Mouse (Mus musculus): Measurements from ENCODE around the gene Sncb. TPM values are rescaled to one million over a fixed set of nuclear protein-coding genes. Genes with fewer than 3 reads are reported as not detected.

The Sncb gene
- total and polyA plus RNA-seq, 2 experiments from 2014 or later: not detected

- WGBS: 23% methylated on average over 10 of the region's 10 CpGs
- Histone ChIP-seq H3K9me3 (replicated peaks; ENCODE audit: control insufficient read depth, low read length) (no peaks in the 10 kb centered on the region), H3K27ac (ENCODE audit: low read depth) (no peak overlapping the region), H3K27me3 (ENCODE audit: control insufficient read depth, insufficient read depth, low read length) (peaks cover 56% of the 10 kb centered on the region), H3K9ac (replicated peaks; ENCODE audit: low read depth, low read length) (no peak overlapping the region), H3K4me3 (ENCODE audit: low read depth, low read length) (no peak overlapping the region), H3K4me2 (ENCODE audit: low read depth, low read length) (no peak overlapping the region), H3K36me3 (replicated peaks; ENCODE audit: control insufficient read depth, insufficient read depth, low read length) (no peaks in the 10 kb centered on the region), H3K4me1 (ENCODE audit: control insufficient read depth, insufficient read depth) (peaks cover 4% of the 10 kb centered on the region; the same call in 1 of the 2 replicates)
- no peak for TF ChIP-seq EP300 (IDR thresholded peaks at IDR 0.05; ENCODE audit: low read depth)
- no peak for TF ChIP-seq CTCF (IDR thresholded peaks at IDR 0.05; ENCODE audit: low read depth)
- ATAC-seq (ENCODE audit: insufficient read depth, low read depth): no peak
- no peak for DNase-seq (ENCODE audit: low spot score)
Observed at GRCm38 (mm10) chr13:54746896-54747295, 19.5 kb downstream of the Sncb start.

- Histone ChIP-seq H3K4me1 (ENCODE audit: control insufficient read depth, insufficient read depth) (peaks cover 4% of the 10 kb centered on the region; the same call in 1 of the 2 replicates), H3K27me3 (ENCODE audit: control insufficient read depth, insufficient read depth, low read length) (peaks cover 59% of the 10 kb centered on the region), H3K4me2 (ENCODE audit: low read depth, low read length) (no peak overlapping the region), H3K9ac (replicated peaks; ENCODE audit: low read depth, low read length) (no peak overlapping the region), H3K36me3 (replicated peaks; ENCODE audit: control insufficient read depth, insufficient read depth, low read length) (no peaks in the 10 kb centered on the region), H3K9me3 (replicated peaks; ENCODE audit: control insufficient read depth, low read length) (no peaks in the 10 kb centered on the region), H3K27ac (ENCODE audit: low read depth) (no peak overlapping the region), H3K4me3 (ENCODE audit: low read depth, low read length) (no peak overlapping the region)
- 23% methylated on average over 6 of the region's 6 CpGs for WGBS
- TF ChIP-seq CTCF (IDR thresholded peaks at IDR 0.05; ENCODE audit: low read depth) (no peak), EP300 (IDR thresholded peaks at IDR 0.05; ENCODE audit: low read depth) (no peak)
- DNase-seq (ENCODE audit: low spot score) (no peak), ATAC-seq (ENCODE audit: insufficient read depth, low read depth) (no peak)
Observed at GRCm38 (mm10) chr13:54746110-54746509, 20.3 kb downstream of the Sncb start.

- Histone ChIP-seq H3K4me3 (ENCODE audit: low read depth, low read length) (peak overlapping the region; percentile 38; the same call in 1 of the 2 replicates), H3K4me2 (ENCODE audit: low read depth, low read length) (peak overlapping the region; percentile 53), H3K9me3 (replicated peaks; ENCODE audit: control insufficient read depth, low read length) (no peaks in the 10 kb centered on the region), H3K36me3 (replicated peaks; ENCODE audit: control insufficient read depth, insufficient read depth, low read length) (no peaks in the 10 kb centered on the region), H3K9ac (replicated peaks; ENCODE audit: low read depth, low read length) (no peak overlapping the region), H3K4me1 (ENCODE audit: control insufficient read depth, insufficient read depth) (no peaks in the 10 kb centered on the region), H3K27me3 (ENCODE audit: control insufficient read depth, insufficient read depth, low read length) (peaks cover 58% of the 10 kb centered on the region), H3K27ac (ENCODE audit: low read depth) (no peak overlapping the region)
- no peak for TF ChIP-seq CTCF (IDR thresholded peaks at IDR 0.05; ENCODE audit: low read depth)
- TF ChIP-seq EP300 (IDR thresholded peaks at IDR 0.05; ENCODE audit: low read depth): no peak
- DNase-seq (ENCODE audit: low spot score) (no peak), ATAC-seq (ENCODE audit: insufficient read depth, low read depth) (no peak)
- 3% methylated on average over 15 of the region's 34 CpGs for WGBS
Observed at GRCm38 (mm10) chr13:54738213-54738601, 28.2 kb downstream of the Sncb start.

- ATAC-seq (ENCODE audit: insufficient read depth, low read depth) (peak; percentile 53; the same call in 1 of the 2 replicates), DNase-seq (ENCODE audit: low spot score) (no peak)
- Histone ChIP-seq H3K9ac (replicated peaks; ENCODE audit: low read depth, low read length) (no peak overlapping the region), H3K36me3 (replicated peaks; ENCODE audit: control insufficient read depth, insufficient read depth, low read length) (no peaks in the 10 kb centered on the region), H3K27ac (ENCODE audit: low read depth) (no peak overlapping the region), H3K9me3 (replicated peaks; ENCODE audit: control insufficient read depth, low read length) (no peaks in the 10 kb centered on the region), H3K4me2 (ENCODE audit: low read depth, low read length) (peak overlapping the region; percentile 53), H3K4me1 (ENCODE audit: control insufficient read depth, insufficient read depth) (no peaks in the 10 kb centered on the region), H3K27me3 (ENCODE audit: control insufficient read depth, insufficient read depth, low read length) (peaks cover 58% of the 10 kb centered on the region), H3K4me3 (ENCODE audit: low read depth, low read length) (peak overlapping the region; percentile 38)
- TF ChIP-seq EP300 (IDR thresholded peaks at IDR 0.05; ENCODE audit: low read depth) (no peak), CTCF (IDR thresholded peaks at IDR 0.05; ENCODE audit: low read depth) (no peak)
- WGBS: 1% methylated on average over 51 of the region's 87 CpGs
Observed at GRCm38 (mm10) chr13:54737488-54738212, 28.7 kb downstream of the Sncb start.

GRCm38 (mm10) chr13:54736931-54737330, 29.5 kb downstream of the Sncb start:
- Histone ChIP-seq H3K36me3 (replicated peaks; ENCODE audit: control insufficient read depth, insufficient read depth, low read length) (no peaks in the 10 kb centered on the region), H3K4me1 (ENCODE audit: control insufficient read depth, insufficient read depth) (no peaks in the 10 kb centered on the region), H3K27me3 (ENCODE audit: control insufficient read depth, insufficient read depth, low read length) (peaks cover 58% of the 10 kb centered on the region), H3K9ac (replicated peaks; ENCODE audit: low read depth, low read length) (no peak overlapping the region), H3K4me2 (ENCODE audit: low read depth, low read length) (no peak overlapping the region), H3K4me3 (ENCODE audit: low read depth, low read length) (peak overlapping the region; percentile 38; the same call in 1 of the 2 replicates), H3K9me3 (replicated peaks; ENCODE audit: control insufficient read depth, low read length) (no peaks in the 10 kb centered on the region), H3K27ac (ENCODE audit: low read depth) (no peak overlapping the region)
- ATAC-seq (ENCODE audit: insufficient read depth, low read depth) (no peak), DNase-seq (ENCODE audit: low spot score) (no peak)
- 11% methylated on average over 3 of the region's 3 CpGs for WGBS
- TF ChIP-seq CTCF (IDR thresholded peaks at IDR 0.05; ENCODE audit: low read depth) (no peak), EP300 (IDR thresholded peaks at IDR 0.05; ENCODE audit: low read depth) (no peak)
